Mouse (Mus musculus): Measurements from ENCODE around the gene Phf21a. TPM values are rescaled to one million over a fixed set of nuclear protein-coding genes. Genes with fewer than 3 reads are reported as not detected.

Gene Phf21a
- total and polyA plus RNA-seq, 2 experiments from 2014 or later = 31.7 to 41.3 TPM

GRCm38 (mm10) chr2:92188744-92189143, 95.8 kb downstream of the Phf21a start:
- WGBS = 67% methylated on average over 3 of the region's 3 CpGs
- Histone ChIP-seq H3K9ac (replicated peaks; ENCODE audit: low read length, poor library complexity, severe bottlenecking) (no peak overlapping the region), H3K9me3 (ENCODE audit: low read length) (no peaks in the 10 kb centered on the region), H3K4me3 (ENCODE audit: low read depth, low read length) (no peak overlapping the region), H3K4me2 (ENCODE audit: low read depth, low read length, poor library complexity, severe bottlenecking) (no peak overlapping the region), H3K4me1 (ENCODE audit: insufficient read depth, low read length) (0 out of 2 replicates have a peak, but pooled peaks cover 6% of the 10 kb centered on the region), H3K36me3 (ENCODE audit: insufficient read depth, low read length) (no peaks in the 10 kb centered on the region), H3K27me3 (ENCODE audit: insufficient read depth, low read length) (no peaks in the 10 kb centered on the region), H3K27ac (ENCODE audit: low read depth, low read length) (no peak overlapping the region)
- no peak for DNase-seq (ENCODE audit: low spot score)
- ATAC-seq (ENCODE audit: low FRiP score) = no peak
- TF ChIP-seq CTCF (IDR thresholded peaks at IDR 0.05) = no peak

GRCm38 (mm10) chr2:92190960-92191359, 98.0 kb downstream of the Phf21a start:
- 0 out of 2 replicates have a peak, but pooled peaks cover 4% of the 10 kb centered on the region for H3K4me1 ChIP-seq (ENCODE audit: insufficient read depth, low read length)
- H3K9me3 ChIP-seq (ENCODE audit: low read length) = no peaks in the 10 kb centered on the region
- ATAC-seq (ENCODE audit: low FRiP score) = no peak
- no peak overlapping the region for H3K4me3 ChIP-seq (ENCODE audit: low read depth, low read length)
- no peaks in the 10 kb centered on the region for H3K36me3 ChIP-seq (ENCODE audit: insufficient read depth, low read length)
- no peaks in the 10 kb centered on the region for H3K27me3 ChIP-seq (ENCODE audit: insufficient read depth, low read length)
- no peak for DNase-seq (ENCODE audit: low spot score)
- H3K9ac ChIP-seq (replicated peaks; ENCODE audit: low read length, poor library complexity, severe bottlenecking) = no peak overlapping the region
- WGBS = 69% methylated on average over 5 of the region's 5 CpGs
- H3K4me2 ChIP-seq (ENCODE audit: low read depth, low read length, poor library complexity, severe bottlenecking) = no peak overlapping the region
- TF ChIP-seq CTCF (IDR thresholded peaks at IDR 0.05) = no peak
- H3K27ac ChIP-seq (ENCODE audit: low read depth, low read length) = no peak overlapping the region

GRCm38 (mm10) chr2:92191826-92192581, 99.1 kb downstream of the Phf21a start:
- H3K27me3 ChIP-seq (ENCODE audit: insufficient read depth, low read length) = no peaks in the 10 kb centered on the region
- no peak for TF ChIP-seq CTCF (IDR thresholded peaks at IDR 0.05)
- no peak overlapping the region for H3K9ac ChIP-seq (replicated peaks; ENCODE audit: low read length, poor library complexity, severe bottlenecking)
- DNase-seq (ENCODE audit: low spot score) (peak; percentile 89), ATAC-seq (ENCODE audit: low FRiP score) (no peak)
- H3K36me3 ChIP-seq (ENCODE audit: insufficient read depth, low read length) = no peaks in the 10 kb centered on the region
- H3K27ac ChIP-seq (ENCODE audit: low read depth, low read length) = no peak overlapping the region
- WGBS = 69% methylated on average over 5 of the region's 5 CpGs
- 0 out of 2 replicates have a peak, but pooled peaks cover 2% of the 10 kb centered on the region for H3K4me1 ChIP-seq (ENCODE audit: insufficient read depth, low read length)
- H3K4me2 ChIP-seq (ENCODE audit: low read depth, low read length, poor library complexity, severe bottlenecking) = no peak overlapping the region
- H3K4me3 ChIP-seq (ENCODE audit: low read depth, low read length) = no peak overlapping the region
- H3K9me3 ChIP-seq (ENCODE audit: low read length) = no peaks in the 10 kb centered on the region

- Histone ChIP-seq H3K4me3 (ENCODE audit: low read depth, low read length) (no peak overlapping the region), H3K9me3 (ENCODE audit: low read length) (no peaks in the 10 kb centered on the region), H3K4me2 (ENCODE audit: low read depth, low read length, poor library complexity, severe bottlenecking) (peak overlapping the region; percentile 5), H3K36me3 (ENCODE audit: insufficient read depth, low read length) (no peaks in the 10 kb centered on the region), H3K4me1 (ENCODE audit: insufficient read depth, low read length) (no peaks in the 10 kb centered on the region; the same call in 1 of the 2 replicates), H3K9ac (replicated peaks; ENCODE audit: low read length, poor library complexity, severe bottlenecking) (no peak overlapping the region), H3K27me3 (ENCODE audit: insufficient read depth, low read length) (no peaks in the 10 kb centered on the region), H3K27ac (ENCODE audit: low read depth, low read length) (peak overlapping the region; percentile 65; the same call in 1 of the 2 replicates)
- ATAC-seq (ENCODE audit: low FRiP score) (no peak), DNase-seq (ENCODE audit: low spot score) (peak; percentile 62)
- no peak for TF ChIP-seq CTCF (IDR thresholded peaks at IDR 0.05)
- WGBS = 36% methylated on average over 6 of the region's 6 CpGs
These were observed 105.2 kb downstream of the Phf21a start for GRCm38 (mm10) chr2:92198126-92198525.

GRCm38 (mm10) chr2:92198747-92199146, 105.8 kb downstream of the Phf21a start:
- no peaks in the 10 kb centered on the region for H3K27me3 ChIP-seq (ENCODE audit: insufficient read depth, low read length)
- H3K9ac ChIP-seq (replicated peaks; ENCODE audit: low read length, poor library complexity, severe bottlenecking) = no peak overlapping the region
- no peak overlapping the region for H3K4me2 ChIP-seq (ENCODE audit: low read depth, low read length, poor library complexity, severe bottlenecking)
- H3K4me1 ChIP-seq (ENCODE audit: insufficient read depth, low read length) = no peaks in the 10 kb centered on the region; the same call in 1 of the 2 replicates
- 62% methylated on average over 7 of the region's 7 CpGs for WGBS
- H3K9me3 ChIP-seq (ENCODE audit: low read length) = no peaks in the 10 kb centered on the region
- DNase-seq (ENCODE audit: low spot score) (no peak), ATAC-seq (ENCODE audit: low FRiP score) (no peak)
- no peak for TF ChIP-seq CTCF (IDR thresholded peaks at IDR 0.05)
- no peak overlapping the region for H3K4me3 ChIP-seq (ENCODE audit: low read depth, low read length)
- H3K27ac ChIP-seq (ENCODE audit: low read depth, low read length) = no peak overlapping the region
- no peaks in the 10 kb centered on the region for H3K36me3 ChIP-seq (ENCODE audit: insufficient read depth, low read length)

- no peak for TF ChIP-seq CTCF (IDR thresholded peaks at IDR 0.05)
- no peaks in the 10 kb centered on the region; the same call in 1 of the 2 replicates for H3K4me1 ChIP-seq (ENCODE audit: insufficient read depth, low read length)
- H3K9me3 ChIP-seq (ENCODE audit: low read length) = no peaks in the 10 kb centered on the region
- WGBS = 71% methylated on average over 10 of the region's 10 CpGs
- H3K4me2 ChIP-seq (ENCODE audit: low read depth, low read length, poor library complexity, severe bottlenecking) = no peak overlapping the region
- H3K4me3 ChIP-seq (ENCODE audit: low read depth, low read length) = no peak overlapping the region
- H3K27ac ChIP-seq (ENCODE audit: low read depth, low read length) = no peak overlapping the region
- DNase-seq (ENCODE audit: low spot score) (no peak), ATAC-seq (ENCODE audit: low FRiP score) (no peak)
- no peak overlapping the region for H3K9ac ChIP-seq (replicated peaks; ENCODE audit: low read length, poor library complexity, severe bottlenecking)
- no peaks in the 10 kb centered on the region for H3K36me3 ChIP-seq (ENCODE audit: insufficient read depth, low read length)
- no peaks in the 10 kb centered on the region for H3K27me3 ChIP-seq (ENCODE audit: insufficient read depth, low read length)
These were observed 106.8 kb downstream of the Phf21a start for GRCm38 (mm10) chr2:92199562-92200286.
